Mouse (Mus musculus) myocyte (in vitro differentiated cells): Measurements from ENCODE around the gene Cxcl9.

Source experiments
- MYOD1 ChIP-seq, 3 experiments: IDR thresholded peaks; one replicate each; pipeline ENCODE4 v1.6.1; 2011; ENCODE audit warnings: control low read depth in 2 of 3, low read depth in 2 of 3, mild to moderate bottlenecking in 2 of 3, moderate library complexity in 1 of 3; ENCODE audit not compliant: insufficient read length in 2 of 3, control insufficient read depth in 1 of 3
- POLR2A ChIP-seq: IDR thresholded peaks from one replicate; pipeline ENCODE4 v1.6.1; 2011; ENCODE audit warnings: low read depth, mild to moderate bottlenecking, control low read depth, moderate library complexity; ENCODE audit not compliant: insufficient read length

DNA sequence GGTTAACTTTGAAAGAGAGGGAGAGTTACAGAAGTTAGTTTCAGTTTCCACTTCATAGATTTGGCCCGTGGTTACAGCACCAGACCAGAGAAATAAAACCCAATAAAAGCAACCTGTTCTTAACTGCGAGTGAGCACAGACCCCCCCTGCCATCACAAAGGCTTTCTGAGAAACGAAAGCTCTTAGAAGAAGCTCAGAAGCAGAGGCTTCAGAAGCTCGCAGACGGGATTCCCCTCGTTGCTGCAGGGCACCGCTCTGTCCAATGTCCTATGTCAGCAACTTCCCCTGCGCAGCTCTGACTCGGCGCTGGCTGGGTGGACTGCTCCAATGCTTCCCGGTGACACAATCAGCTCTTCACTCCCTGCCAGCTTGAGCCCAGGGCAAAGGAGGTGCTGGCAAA lies 25.6 kb upstream of the Cxcl9 start:
- no peak for TF ChIP-seq POLR2A
- TF ChIP-seq MYOD1 (IDR thresholded peaks at IDR 0.05; ENCODE audit: control insufficient read depth in 1 of 3, insufficient read length in 2 of 3, low read depth in 2 of 3) = no peak
